Mouse (Mus musculus) embryonic facial prominence, embryonic 11.5 days (tissue): ENCODE data around the gene Pqlc3. TPM values are rescaled to one million over a fixed set of nuclear protein-coding genes. Genes with fewer than 3 reads are reported as not detected.

Experiments
- ATAC-seq: fragments of 200-750 bp; cut with Nextera tagmentation; replicated peaks from 2 replicates; pipeline ENCODE4 v1.8.0; 2017; ENCODE audit warnings: low read depth; ENCODE audit not compliant: insufficient number of reproducible peaks, low FRiP score, low TSS enrichment
- DNase-seq: peaks from one replicate; pipeline ENCODE4 v3.0.0-alpha.2; 2015; ENCODE audit warnings: low spot score
- H3K27ac ChIP-seq: fragments of 300-500 bp; sonication (generic); replicated peaks from 2 replicates; pipeline ENCODE4 v1.5.1; 2014; ENCODE audit warnings: mild to moderate bottlenecking, low read depth, low read length, control low read depth
- H3K27me3 ChIP-seq: fragments of 300-500 bp; sonication (generic); 2 replicates; pipeline ENCODE4 v1.6.1; 2014; ENCODE audit warnings: mild to moderate bottlenecking, low read length, moderate library complexity, mixed read lengths; ENCODE audit not compliant: control insufficient read depth, insufficient read depth
- H3K36me3 ChIP-seq: fragments of 300-500 bp; sonication (generic); replicated peaks from 2 replicates; pipeline ENCODE4 v1.6.1; 2014; ENCODE audit warnings: low read depth, mild to moderate bottlenecking, low read length, moderate library complexity, mixed read lengths; ENCODE audit not compliant: control insufficient read depth, insufficient read depth
- H3K4me1 ChIP-seq: fragments of 300-500 bp; sonication (generic); 2 replicates; pipeline ENCODE4 v1.6.1; 2014; ENCODE audit warnings: low read length, mixed read lengths; ENCODE audit not compliant: control insufficient read depth, insufficient read depth
- H3K4me2 ChIP-seq: fragments of 300-500 bp; sonication (generic); 2 replicates; pipeline ENCODE4 v1.6.1; 2014; ENCODE audit warnings: low read depth, mild to moderate bottlenecking, control low read depth, low read length, moderate library complexity
- H3K4me3 ChIP-seq: fragments of 300-500 bp; sonication (generic); 2 replicates; pipeline ENCODE4 v1.5.1; 2014; ENCODE audit warnings: low read depth, low read length, control low read depth
- H3K9ac ChIP-seq: fragments of 300-500 bp; sonication (generic); replicated peaks from 2 replicates; pipeline ENCODE4 v1.6.1; 2014; ENCODE audit warnings: mild to moderate bottlenecking, control low read depth, low read length
- H3K9me3 ChIP-seq: fragments of 300-500 bp; sonication (generic); replicated peaks from 2 replicates; pipeline ENCODE4 v1.6.1; 2016; ENCODE audit warnings: mild to moderate bottlenecking, low read length, inconsistent platforms, mixed read lengths; ENCODE audit not compliant: control insufficient read depth
- WGBS: fragments of 180-500 bp; shearing (Covaris S2); extraction: QIAGEN DNeasy Blood & Tissue Kit; methylation state at CpG from one replicate; pipeline ENCODE4 v1.1.7; 2014; 5-methylcytosine and 5-hydroxymethylcytosine counted together
- polyA plus RNA-seq: library from polyadenylated mRNA; unstranded; fragments of >200 nt; fragmentation: Nextera tagmentation; extraction: Ambion mirVana; gene quantifications from 2 replicates; pipeline ENCODE4 v1.2.1, GENCODE M21; 2014

Gene Pqlc3
- 3.8 and 4.9 TPM in 2 replicates for polyA plus RNA-seq

DNA sequence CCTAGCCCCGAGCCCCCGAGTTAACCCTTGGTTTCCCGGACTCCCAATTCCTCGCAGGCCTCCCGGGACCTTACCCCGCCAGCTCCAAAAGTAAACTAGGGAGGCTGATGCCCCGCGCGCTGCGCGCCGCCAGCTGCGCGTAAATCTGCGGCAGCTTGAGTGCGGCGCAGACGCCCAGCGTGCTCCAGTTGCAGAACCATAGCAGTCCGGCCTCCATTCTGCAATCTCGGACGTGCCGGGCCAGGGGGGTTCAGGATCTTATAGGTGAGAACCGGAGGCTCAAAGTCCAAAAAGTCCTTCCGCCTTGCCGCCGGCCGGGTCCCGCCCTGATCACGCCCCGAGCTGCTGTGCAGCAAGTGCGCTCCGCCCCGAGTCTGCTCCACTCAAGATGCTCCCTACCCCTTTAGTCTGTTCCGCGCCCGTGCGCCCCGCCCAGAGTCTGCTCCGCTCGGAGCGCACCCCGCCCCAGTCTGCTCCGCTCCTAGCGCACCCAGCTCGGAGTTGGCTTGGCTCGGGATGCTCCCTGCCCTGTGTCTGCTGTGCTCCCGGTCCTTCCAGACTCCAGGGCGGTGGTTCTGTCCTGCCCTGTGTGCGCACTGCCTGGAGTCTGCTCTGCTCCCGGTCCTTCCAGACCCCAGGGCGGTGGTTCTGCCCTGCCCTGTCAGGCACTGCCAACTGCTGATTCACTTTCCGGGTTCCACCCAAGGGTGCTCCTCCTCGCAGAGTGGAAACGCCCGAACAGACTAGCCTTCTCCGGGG lies at the start of gene Pqlc3:
TSS of gene Pqlc3 (minus strand) at position 670 of the 759 bp plus-strand sequence.
- WGBS = 1% methylated on average over 57 of the region's 57 CpGs
- H3K27ac ChIP-seq = no peak within 1 kb of the TSS

DNA sequence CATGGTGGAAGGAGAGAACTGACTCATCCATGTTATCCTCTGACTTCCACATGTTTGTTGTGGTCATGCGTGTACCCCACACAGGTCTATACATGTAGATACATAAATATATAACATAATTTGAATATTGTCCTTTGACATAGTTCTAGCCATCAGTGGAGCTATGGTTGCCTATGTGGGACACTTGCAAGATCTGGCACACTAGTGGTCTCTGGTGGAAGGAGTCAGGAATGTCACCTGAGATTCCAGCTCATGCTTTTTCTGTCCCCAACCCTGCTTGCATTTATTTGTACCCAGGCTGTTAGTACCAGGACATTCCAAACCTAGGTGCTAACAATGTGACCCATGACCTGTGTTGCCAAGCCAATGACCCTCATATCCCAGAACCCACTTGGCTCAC lies 49.6 kb upstream of the Pqlc3 start:
- Histone ChIP-seq H3K27me3 (no peaks in the 10 kb centered on the region), H3K4me2 (no peak overlapping the region), H3K4me3 (no peak overlapping the region), H3K4me1 (no peaks in the 10 kb centered on the region), H3K36me3 (no peaks in the 10 kb centered on the region), H3K27ac (no peak overlapping the region), H3K9me3 (no peaks in the 10 kb centered on the region), H3K9ac (no peak overlapping the region)
- ATAC-seq (no peak), DNase-seq (no peak)
- 94% methylated on average over 1 of the region's 1 CpGs for WGBS

More for the DNA sequence above, at the start of gene Pqlc3:
- H3K27me3 ChIP-seq = peaks cover 4% of the 10 kb centered on the region; the same call in 1 of the 2 replicates
- H3K4me2 ChIP-seq = peak within 1 kb of the TSS; percentile 89
- H3K9me3 ChIP-seq = no peaks in the 10 kb centered on the region
- ATAC-seq = peak; percentile 88
- peak within 1 kb of the TSS; percentile 41 for H3K9ac ChIP-seq
- peak; percentile 77 for DNase-seq
- H3K4me1 ChIP-seq = no peaks in the 10 kb centered on the region
- no peaks in the 10 kb centered on the region for H3K36me3 ChIP-seq
- peak within 1 kb of the TSS; percentile 50 for H3K4me3 ChIP-seq

DNA sequence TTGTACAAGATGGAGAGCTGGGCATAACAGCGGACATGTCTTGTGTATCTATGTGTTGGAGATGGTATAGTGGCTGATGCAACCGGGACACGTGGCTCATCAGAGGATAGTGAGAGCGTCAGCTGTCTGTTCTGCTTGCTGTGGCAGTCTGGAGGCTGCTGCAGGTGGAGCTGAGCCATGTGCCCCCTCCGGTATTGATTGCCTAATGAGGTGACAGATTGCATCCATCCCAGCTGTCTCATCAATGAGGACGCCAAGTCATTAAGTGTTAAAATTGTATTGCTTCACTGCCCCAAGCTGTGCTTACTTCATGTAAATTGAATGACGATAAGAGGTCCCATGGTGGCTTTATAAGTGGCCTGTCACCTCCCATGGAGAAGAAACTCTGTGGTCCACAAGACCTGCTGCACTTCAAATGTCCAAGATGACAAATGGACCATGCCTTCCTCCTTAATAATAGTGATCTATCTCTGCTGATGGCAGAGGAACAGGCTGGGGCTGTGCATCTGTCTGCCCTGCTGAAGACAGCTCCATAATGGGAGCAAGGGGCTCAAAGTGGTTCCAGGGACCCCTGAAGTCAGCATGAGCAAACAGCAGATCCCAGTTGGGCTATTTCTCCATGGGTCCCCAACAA lies 48.9 kb upstream of the Pqlc3 start:
- WGBS = 82% methylated on average over 7 of the region's 7 CpGs
- no peaks in the 10 kb centered on the region for H3K36me3 ChIP-seq
- H3K27ac ChIP-seq = no peak overlapping the region
- DNase-seq = no peak
- H3K4me1 ChIP-seq = no peaks in the 10 kb centered on the region
- H3K4me3 ChIP-seq = no peak overlapping the region
- no peak for ATAC-seq
- H3K4me2 ChIP-seq = no peak overlapping the region
- no peaks in the 10 kb centered on the region for H3K27me3 ChIP-seq
- H3K9me3 ChIP-seq = no peaks in the 10 kb centered on the region
- H3K9ac ChIP-seq = no peak overlapping the region

DNA sequence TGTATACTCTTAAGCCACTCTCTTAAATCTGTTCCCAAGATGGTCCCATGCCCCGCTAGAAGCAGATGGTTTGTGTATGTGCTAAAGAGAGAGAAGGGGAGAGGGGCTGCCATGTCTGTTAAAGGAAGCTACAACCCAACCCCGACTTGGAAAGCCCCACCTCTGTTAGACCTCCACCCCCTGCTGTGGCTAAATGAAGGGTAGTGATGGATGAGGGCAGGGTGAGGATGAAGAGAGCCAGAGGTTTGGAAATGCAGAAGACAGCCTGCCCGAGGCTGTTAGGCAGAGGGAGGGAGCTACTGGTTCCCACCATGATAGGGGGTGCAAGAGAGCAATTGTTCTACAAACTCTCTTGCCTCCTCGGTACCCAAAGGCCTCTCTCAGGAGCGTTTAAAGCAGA lies 43.1 kb upstream of the Pqlc3 start:
- H3K9me3 ChIP-seq = no peaks in the 10 kb centered on the region
- ATAC-seq (no peak), DNase-seq (no peak)
- H3K36me3 ChIP-seq = no peaks in the 10 kb centered on the region
- no peak overlapping the region for H3K9ac ChIP-seq
- no peaks in the 10 kb centered on the region for H3K4me1 ChIP-seq
- H3K4me3 ChIP-seq = no peak overlapping the region
- WGBS = 55% methylated on average over 5 of the region's 5 CpGs
- no peak overlapping the region for H3K27ac ChIP-seq
- H3K4me2 ChIP-seq = no peak overlapping the region
- no peaks in the 10 kb centered on the region for H3K27me3 ChIP-seq

DNA sequence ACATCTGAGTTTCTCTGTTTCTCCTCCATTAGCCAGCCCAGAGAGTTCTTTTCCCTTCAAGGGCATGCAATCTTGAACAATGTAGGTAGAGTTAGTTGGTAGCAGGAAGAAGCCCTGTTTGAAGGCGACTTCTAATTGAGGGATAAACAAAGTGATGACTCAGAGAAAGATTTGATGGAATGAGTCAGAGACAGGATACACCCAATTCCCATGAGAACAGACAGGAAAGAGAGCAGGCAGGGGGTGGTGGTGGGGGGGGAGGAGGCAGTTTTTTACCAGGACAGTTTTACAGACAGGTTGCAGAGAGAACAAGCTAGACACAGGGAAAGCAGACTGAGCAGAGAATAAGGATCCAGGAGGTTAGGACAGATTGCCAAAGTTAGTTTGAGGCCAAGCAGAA lies 40.4 kb upstream of the Pqlc3 start:
- no peak overlapping the region for H3K4me3 ChIP-seq
- H3K36me3 ChIP-seq = no peaks in the 10 kb centered on the region
- no peak overlapping the region for H3K4me2 ChIP-seq
- ATAC-seq (no peak), DNase-seq (no peak)
- no peaks in the 10 kb centered on the region for H3K9me3 ChIP-seq
- H3K27ac ChIP-seq = no peak overlapping the region
- no peaks in the 10 kb centered on the region for H3K4me1 ChIP-seq
- no peaks in the 10 kb centered on the region for H3K27me3 ChIP-seq
- H3K9ac ChIP-seq = no peak overlapping the region
- 52% methylated on average over 1 of the region's 1 CpGs for WGBS

DNA sequence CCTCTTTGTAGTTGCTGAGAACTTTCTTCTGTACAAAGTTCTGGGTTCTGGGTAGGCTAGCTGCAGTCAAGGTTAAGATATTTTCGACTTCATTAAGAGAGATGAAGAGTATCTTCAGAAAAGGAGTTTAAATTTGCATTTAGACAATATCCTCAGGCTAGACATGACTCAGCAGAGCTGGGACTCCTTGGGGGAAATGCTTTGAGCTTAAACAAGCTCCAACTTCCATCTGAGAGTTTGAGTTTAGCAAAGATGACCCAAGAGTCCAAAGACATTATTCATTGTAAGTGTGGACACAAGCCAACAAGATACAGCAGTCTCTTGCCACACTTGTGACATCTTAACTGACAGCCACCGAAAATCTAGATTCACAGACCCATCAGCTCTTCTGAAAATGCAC lies 39.2 kb upstream of the Pqlc3 start:
- H3K4me2 ChIP-seq = no peak overlapping the region
- H3K4me3 ChIP-seq = no peak overlapping the region
- H3K27ac ChIP-seq = no peak overlapping the region
- no peaks in the 10 kb centered on the region for H3K4me1 ChIP-seq
- 70% methylated on average over 2 of the region's 2 CpGs for WGBS
- no peak for ATAC-seq
- no peaks in the 10 kb centered on the region for H3K27me3 ChIP-seq
- DNase-seq = no peak
- no peaks in the 10 kb centered on the region for H3K36me3 ChIP-seq
- H3K9me3 ChIP-seq = no peaks in the 10 kb centered on the region
- no peak overlapping the region for H3K9ac ChIP-seq

DNA sequence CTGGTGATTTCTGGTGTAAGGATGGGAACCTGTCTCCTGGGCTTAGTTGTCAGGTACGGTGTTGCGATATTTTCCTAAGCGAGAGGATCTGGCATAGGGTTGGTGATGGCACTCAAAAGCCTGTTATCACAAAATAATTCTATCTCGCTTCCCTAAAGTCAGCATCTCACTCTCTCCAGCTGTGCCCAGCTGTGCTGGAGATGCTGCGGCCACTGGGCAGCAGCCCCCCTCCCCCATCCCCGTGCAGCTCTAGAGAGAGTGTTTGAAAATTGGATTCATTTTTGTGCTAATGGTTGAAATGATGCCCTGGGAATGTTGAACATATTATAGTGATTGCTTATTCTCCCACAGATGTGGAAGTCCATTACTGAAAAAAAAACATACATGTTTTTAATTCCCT lies 38.0 kb upstream of the Pqlc3 start:
- WGBS = 72% methylated on average over 6 of the region's 6 CpGs
- Histone ChIP-seq H3K9me3 (no peaks in the 10 kb centered on the region), H3K4me3 (no peak overlapping the region), H3K4me2 (no peak overlapping the region), H3K9ac (no peak overlapping the region), H3K27ac (no peak overlapping the region), H3K4me1 (no peaks in the 10 kb centered on the region), H3K36me3 (no peaks in the 10 kb centered on the region), H3K27me3 (no peaks in the 10 kb centered on the region)
- DNase-seq (no peak), ATAC-seq (no peak)

DNA sequence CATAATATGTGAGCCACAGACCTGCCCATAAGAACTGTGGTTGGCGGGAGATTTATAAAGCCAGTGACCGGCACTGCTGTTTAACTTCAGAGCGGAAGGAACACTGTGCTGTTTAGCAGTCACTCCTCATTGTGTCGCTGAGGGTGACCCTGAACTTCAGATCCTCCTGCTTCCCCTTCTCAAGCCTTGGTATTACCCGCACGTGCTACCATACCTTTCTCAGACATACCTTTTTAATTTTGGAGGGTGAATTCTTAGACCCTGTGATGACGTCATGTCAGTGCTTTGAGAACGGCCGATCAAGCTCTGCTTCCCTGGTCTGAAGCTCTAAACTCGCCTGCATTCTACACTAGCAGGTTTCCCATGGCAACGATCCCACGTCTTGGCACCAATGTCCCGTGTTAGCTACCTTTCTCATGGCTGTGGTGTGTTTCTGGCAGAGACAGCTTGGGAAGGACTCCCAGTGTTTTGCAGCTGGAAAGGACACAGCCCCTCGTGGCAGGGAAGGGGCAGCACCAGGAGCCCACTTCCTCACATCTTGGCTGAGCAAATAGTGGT lies 36.9 kb upstream of the Pqlc3 start:
- Histone ChIP-seq H3K9me3 (no peaks in the 10 kb centered on the region), H3K4me3 (no peak overlapping the region), H3K9ac (no peak overlapping the region), H3K36me3 (no peaks in the 10 kb centered on the region), H3K4me1 (no peaks in the 10 kb centered on the region), H3K27me3 (no peaks in the 10 kb centered on the region), H3K4me2 (no peak overlapping the region), H3K27ac (no peak overlapping the region)
- ATAC-seq (no peak), DNase-seq (no peak)
- whole genome bisulfite sequencing = 68% methylated on average over 14 of the region's 14 CpGs
